Mouse (Mus musculus) brain, embryonic 14.5 days (tissue): ENCODE measurements around the gene Ralbp1.

Experiments
- CTCF ChIP-seq: fragments of 200-500 bp; IDR thresholded peaks from 2 replicates; pipeline ENCODE4 v1.5.1; 2012; ENCODE audit warnings: inconsistent platforms, mild to moderate bottlenecking, moderate library complexity, borderline replicate concordance; ENCODE audit not compliant: insufficient read depth, insufficient read length; ENCODE audit errors: extremely low read depth
- POLR2A ChIP-seq: fragments of 200-500 bp; IDR thresholded peaks from 2 replicates; pipeline ENCODE4 v1.6.1; 2012; ENCODE audit warnings: mild to moderate bottlenecking, inconsistent platforms, borderline replicate concordance; ENCODE audit not compliant: poor library complexity, insufficient read depth, insufficient read length, severe bottlenecking; ENCODE audit errors: extremely low read depth

GRCm38 (mm10) chr17:65811032-65811431, 74.6 kb downstream of the Ralbp1 start:
- TF ChIP-seq CTCF (no peak), POLR2A (no peak)
